Mouse (Mus musculus): Measurements from ENCODE around the gene Scn8a.

The Scn8a gene

DNA sequence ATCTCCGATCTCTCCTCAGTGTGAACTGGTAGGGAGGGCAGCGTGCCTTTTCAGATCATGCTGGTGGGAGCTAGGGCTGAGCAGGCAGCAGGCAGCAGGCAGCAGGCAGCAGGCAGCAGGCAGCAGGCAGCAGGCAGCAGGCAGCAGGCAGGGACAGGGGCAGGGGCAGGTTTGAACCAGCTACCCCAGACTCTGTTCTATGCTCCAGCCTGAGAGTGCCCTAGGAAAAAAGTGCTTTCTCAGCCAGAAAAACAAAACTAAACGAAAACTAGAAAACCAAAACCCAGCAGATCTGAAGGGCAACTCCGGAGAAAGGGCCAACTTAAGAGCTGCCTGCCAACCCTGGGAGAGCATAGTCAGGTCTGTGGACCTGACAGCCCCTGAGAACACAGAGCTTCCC is 199.0 kb downstream of the Scn8a start:
- DNase-seq (ENCODE audit: low read depth in 1 of 2, low spot score in 2 of 2), result no peak

DNA sequence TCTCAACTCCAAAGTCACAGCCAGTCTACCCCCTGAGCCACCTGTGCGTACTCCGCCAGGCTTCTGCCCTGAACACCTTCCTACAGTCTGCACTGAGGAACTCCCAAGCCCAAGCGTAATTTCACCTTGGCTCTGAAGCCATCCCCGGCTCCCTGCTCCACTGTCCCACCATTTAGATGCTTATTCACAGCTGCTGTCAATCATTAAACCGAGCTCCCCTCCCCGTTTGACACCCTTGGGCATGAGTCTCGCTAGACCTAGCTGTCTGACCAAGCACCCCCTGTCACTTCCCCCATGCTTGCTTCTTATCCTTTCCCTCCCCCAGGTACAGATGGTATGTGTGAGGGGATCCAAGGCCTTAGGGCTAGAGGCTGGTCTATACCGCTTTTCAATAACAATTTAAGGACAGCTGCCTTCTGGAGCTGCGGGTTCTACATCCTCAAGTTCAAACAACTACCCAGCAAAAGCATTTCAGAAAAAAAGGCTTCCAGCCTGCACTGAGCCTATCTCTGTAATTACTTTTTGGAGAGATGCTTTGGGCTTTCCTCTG is 200.1 kb downstream of the Scn8a start:
- no peak for DNase-seq (ENCODE audit: low read depth in 1 of 2, low spot score in 2 of 2)

DNA sequence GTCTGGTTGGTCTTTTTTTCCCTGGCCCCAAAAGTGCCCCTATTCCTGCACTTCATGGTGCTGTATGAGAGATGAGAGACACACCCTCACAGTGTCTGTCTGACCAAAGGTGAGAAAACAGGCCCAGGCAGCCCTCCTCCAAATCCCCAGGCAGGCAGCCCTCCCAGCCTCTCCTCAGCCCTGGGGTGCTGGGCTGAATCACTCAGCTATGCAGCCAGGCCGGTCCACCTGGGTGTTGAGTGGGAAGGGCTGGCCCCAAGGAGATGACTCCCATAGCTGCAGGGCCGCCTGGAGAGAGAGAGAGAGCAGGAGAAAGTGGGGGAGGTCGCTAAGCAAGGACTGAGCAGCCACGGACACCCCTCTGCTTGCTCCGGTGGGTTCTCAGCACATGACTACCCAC is 201.1 kb downstream of the Scn8a start:
- no peak for DNase-seq (ENCODE audit: low read depth in 1 of 2, low spot score in 2 of 2)

DNA sequence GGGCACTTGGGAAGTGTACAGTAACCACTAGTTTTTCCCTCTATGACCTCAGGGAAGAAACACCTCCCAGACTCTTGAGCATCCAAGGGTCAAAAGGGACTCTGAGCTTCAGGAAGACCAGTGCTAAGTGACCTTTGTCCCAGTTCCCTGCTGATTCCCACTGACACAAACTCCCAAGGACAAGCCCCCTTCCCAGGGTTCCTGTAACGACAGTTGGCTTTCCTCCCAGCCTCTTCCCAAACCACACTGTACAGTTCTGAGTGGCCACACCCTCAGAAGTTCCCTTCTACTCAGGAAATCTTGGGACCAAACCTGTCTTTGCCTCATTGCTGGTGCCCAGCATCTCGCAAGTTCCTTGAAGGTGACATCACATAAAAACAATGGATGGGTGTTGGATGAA is 203.1 kb downstream of the Scn8a start:
- DNase-seq (ENCODE audit: low read depth in 1 of 2, low spot score in 2 of 2), result no peak

DNA sequence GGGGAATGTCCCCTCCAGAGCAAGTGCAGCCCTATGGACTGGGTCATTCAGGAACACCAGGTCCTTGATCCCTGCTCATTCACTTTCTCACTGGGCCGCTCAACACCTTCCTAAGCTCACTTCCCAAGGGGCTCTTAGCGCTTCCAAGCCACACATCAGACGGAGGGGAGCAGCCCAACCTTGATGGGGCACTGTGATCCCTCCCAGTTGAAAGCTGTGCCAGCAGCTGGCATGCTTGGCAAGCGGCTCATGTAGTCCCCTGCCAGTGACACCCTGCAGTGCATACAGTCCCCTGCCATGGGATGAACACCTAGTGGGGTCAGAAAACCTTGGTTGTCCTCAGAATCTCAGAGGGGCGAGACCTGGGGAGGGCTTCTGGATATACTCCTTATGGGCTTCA is 204.4 kb downstream of the Scn8a start:
- DNase-seq (ENCODE audit: low read depth in 1 of 2, low spot score in 2 of 2), result no peak

DNA sequence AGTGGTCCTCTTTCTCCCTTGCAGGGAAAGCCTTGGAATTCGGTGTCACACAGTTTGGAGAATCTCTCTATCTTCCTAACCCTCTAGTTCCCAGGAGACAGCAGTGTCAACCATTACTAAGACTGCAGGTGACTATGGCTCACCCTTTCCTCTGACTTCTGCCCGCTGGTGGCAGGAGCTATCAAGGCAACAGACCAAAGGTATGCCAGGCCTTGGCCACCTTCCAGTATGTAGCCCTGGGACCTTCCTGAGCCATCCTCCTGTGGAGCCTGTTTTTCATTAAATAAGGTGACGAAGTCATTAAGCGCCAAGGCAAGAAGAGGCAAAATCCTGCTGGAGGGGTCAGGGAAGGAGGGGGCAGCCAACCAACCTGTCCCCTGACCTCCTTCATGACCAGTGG is 205.5 kb downstream of the Scn8a start:
- DNase-seq (ENCODE audit: low read depth in 1 of 2, low spot score in 2 of 2), result no peak

DNA sequence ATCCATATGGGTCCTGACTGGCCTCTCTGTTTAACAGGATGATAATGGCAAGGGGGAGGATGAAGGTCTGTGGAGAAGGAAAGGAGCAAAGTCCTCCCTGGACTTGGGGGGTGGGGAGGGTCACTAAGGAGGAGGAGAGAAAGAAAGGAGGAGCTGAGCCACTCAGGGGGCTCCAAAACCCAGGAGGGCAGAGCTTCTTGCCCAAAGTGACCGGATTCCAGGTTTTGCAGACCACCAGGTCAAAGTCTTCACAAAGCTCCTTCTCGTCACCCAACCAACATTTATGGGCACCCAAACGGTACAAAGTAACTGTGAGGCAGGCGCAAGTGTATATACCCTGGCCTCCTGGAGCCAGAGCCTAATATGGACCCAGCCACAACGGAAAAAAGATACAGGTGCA is 206.0 kb downstream of the Scn8a start:
- no peak for DNase-seq (ENCODE audit: low read depth in 1 of 2, low spot score in 2 of 2)

DNA sequence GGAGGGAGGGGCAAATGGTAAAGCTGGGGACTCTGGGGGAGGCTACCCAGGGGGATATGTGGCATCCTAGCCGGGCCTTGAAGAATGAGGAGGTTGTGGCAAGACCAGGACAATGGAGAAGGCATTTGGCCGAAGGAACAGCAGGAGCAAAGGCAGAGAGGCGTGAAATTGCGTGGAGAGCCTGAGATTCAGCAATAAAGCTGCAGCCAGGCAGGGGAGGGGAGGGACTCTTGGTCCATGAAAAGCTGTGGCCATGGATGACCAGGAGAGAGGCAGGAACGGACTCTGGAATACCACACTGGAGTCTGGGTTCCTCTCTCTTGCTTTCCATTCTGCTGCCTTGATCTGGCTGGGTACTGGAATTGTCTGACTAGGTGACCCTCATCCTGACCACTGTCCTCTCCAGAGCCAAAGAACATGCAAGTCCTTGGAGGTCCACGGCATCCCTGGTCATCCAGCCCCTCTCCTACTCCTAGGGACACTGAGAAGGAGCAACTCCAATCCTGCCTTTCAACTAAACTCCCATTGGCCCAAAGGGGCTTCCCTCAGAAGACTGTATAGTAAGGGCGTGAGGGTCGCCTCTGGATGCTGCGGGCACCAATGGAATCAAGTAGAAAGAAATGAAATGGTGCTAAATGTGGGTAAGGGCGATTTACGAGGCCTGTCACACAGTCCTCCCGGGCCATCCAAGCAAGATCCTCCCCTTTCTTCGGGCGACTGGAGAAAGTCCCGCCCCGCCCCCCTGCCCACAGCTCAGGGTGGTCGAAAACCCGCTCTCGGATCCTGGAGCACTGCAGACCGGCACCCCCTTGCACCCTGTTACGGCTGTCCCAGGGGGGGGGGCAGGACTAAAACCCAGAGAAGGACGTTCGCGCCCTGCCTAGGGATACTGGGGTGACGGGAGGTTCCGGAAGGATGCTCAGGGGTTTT is 206.7 kb downstream of the Scn8a start:
- DNase-seq (ENCODE audit: low read depth in 1 of 2, low spot score in 2 of 2), result no peak

DNA sequence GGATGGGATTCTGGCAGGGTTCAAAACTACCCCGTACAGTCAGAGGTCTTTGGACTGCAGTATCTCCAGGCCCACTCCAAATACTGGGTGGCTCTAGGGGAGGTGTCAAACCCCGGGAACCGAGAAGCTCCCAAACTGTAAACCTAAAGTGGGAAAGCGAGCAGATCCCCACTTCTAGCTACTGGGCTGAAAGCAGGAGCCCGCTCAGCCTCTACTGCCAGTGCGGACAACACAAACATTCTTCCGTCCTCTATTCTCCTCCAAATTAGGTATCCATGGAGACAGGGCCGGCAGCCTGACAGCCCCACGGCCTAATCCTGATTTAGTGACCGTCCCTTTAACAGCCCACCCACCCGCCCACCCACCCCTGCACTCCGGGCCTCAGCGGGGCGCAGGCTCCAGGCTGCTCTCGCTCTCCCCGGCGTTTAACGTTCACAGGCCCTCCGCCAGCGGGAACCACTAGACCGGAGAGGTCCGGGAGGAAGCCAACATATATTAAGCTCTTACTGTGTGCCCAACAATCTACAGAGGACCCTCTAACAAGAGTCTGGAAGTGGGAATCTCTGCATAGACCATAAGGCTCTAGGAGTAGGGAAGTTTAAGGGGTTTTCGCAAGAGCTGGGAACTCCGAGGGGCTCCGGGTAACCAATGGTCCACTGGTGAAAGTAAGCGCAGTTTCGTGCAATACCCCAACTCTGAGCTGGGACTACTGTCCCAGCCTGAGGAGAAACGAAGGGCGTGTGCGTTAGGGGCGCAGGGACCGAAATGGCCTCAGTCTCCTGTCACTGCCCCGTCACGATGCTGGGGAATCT is 207.5 kb downstream of the Scn8a start:
- DNase-seq (ENCODE audit: low read depth in 1 of 2, low spot score in 2 of 2), result no peak

DNA sequence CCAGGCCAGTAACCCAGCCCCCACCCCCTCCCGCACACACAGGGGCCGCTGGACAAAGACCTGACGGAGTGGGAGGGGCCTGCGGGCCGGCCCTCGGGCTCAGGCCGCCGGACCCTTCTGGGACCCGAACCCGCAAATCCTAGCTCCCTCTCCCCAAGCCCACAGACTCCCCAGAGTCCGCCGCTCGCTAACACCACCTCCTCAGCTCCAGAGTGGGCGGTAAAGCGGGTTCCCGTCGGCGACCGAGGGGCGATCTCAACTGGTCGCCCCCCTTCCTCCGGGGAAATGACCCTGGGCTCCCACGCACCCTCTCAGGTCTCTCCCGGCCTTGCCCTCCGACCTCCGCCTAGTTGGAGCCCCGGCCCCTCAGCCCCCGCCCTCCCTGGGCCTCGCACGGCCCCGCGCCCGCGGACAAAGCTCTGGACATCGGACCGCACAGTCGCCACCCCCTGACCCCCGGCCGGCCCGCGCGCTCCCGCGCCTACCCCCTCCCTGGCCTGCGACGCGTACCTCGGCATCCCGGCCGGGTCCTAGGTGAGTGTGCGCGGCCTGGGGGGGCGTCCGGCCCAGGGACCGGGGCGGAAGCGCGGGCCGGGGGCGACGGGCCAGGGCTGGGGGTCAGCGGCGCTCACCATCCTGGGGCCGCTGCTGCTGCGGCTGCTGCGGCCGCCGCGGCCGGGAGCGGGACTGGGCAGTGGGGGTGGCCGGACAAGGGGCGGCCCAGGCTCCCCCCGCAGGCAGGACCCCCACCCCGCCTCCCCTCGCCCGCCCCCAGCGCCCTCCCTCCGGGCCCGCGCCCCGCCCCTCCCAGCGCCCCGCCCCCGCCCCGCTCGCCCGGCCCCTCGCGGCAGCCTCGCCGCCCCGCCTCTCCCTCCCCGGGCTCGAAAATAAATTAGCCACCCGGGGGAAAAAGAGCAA is 208.4 kb downstream of the Scn8a start, which contains the start of gene Fignl2:
Gene Fignl2, minus strand, starts transcription at position 755 of the 918 bp plus-strand sequence.
- DNase-seq (ENCODE audit: low read depth in 1 of 2, low spot score in 2 of 2), result no peak

DNA sequence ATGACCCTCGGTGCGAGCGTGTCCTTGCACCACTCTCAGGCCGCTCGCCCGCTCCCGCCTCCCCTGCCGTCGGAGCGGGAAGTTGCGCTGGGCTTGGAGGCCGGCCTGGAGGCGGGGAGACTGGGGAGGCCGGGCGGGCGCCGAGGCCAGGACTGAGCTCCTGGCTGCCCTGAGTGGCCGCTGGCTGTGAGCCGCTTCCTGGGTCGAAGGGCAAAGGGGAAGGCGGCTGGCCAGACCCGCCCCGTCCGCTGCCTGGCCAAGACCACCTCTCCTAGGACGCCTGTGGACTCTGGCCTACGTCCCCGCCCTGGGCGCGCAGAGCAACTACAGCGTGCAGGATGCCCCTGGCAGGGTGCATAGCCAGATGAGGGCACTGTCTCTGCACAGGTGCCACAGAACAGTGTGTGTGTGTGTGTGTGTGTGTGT is 209.1 kb downstream of the Scn8a start:
- DNase-seq (ENCODE audit: low read depth in 1 of 2, low spot score in 2 of 2), result peak; percentile 17 to 26

DNA sequence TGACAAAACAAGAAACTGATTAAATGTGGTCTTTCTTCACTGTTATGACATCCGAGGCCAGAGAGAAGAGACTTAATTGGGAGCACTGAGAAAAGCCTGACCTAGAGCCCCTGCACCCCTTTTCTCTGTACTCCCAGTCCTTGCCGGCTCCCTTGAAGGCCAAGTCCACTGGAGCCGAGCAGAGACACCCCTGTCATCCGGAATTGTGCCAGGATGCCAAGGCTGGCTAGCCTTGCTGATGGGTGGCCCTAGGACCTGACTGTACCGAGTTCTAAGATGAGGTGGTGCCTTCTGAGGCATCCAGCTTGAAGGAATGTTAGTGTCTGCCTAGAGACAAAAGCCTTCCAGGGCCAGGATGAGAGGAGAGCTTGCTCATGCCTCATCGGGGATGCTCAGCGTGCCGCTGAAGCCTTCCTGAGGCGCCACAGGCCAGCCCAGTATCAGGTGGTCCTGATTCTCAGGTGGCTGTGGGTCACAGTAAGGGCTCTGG is 210.4 kb downstream of the Scn8a start:
- DNase-seq (ENCODE audit: low read depth in 1 of 2, low spot score in 2 of 2), result no peak

DNA sequence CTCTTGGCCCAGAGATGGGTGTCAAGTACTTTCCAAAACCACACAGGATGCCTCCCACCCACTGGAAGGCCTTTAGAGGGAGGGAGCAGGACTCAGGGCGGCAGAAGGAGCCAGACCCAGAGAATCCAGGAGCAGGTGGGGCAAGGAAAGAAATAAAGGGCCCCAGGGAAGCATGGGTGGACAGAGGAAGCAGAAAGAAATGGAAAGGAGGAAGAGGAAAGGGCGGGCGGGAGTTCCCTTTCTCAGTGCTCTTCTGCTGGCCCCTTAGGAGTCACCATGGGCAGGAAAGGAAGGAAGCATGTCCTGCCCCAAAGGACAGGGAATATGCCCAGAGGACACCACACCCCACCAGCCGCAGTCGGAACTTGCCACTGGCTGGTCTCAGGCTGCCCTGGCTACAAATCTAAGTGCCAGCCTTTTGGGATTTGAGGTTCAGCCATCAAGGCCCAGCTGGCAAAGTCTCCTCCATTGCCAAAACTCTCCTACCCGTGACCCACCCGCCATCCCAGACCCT is 211.4 kb downstream of the Scn8a start:
- no peak for DNase-seq (ENCODE audit: low read depth in 1 of 2, low spot score in 2 of 2)

DNA sequence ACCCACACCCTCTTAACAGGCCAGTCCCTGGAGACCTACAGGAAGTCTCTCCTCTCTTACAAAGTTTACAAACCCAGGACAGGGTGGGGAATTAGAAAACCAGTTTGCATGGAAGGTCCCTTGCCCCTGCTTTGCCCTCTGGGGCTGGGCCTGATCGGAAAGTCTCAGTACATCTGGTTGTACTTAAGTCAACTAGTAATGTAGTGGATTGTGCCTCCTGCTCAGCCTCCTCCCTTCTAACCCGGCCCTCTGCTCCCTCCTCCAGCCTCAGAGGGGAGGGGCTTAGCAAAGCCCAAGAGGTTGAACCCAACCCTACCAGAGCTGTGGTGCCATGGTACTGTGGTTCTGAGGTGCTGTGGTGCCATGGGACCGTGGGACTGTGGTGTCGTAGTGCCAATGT is 212.6 kb downstream of the Scn8a start:
- no peak for DNase-seq (ENCODE audit: low read depth in 1 of 2, low spot score in 2 of 2)

DNA sequence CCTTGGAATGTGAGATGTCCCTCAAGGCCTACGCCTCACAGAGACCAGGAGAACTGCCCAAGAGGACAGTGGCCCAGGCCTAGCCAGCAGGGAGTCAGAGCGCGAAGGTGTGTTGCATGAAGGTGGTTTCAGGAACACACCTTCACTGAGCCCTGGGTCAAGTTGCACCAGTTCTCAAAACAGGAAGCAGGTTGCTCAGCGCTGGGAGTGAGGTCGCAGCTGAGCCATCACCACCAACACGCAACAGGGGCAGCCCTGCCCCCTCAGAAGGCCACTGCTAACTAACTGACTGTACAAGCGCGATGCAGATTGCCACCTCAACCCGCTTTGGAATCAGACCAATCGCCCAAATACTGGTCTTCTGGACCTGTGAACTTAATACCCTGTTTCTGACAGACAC is 214.8 kb downstream of the Scn8a start:
- DNase-seq (ENCODE audit: low read depth in 1 of 2, low spot score in 2 of 2), result no peak

DNA sequence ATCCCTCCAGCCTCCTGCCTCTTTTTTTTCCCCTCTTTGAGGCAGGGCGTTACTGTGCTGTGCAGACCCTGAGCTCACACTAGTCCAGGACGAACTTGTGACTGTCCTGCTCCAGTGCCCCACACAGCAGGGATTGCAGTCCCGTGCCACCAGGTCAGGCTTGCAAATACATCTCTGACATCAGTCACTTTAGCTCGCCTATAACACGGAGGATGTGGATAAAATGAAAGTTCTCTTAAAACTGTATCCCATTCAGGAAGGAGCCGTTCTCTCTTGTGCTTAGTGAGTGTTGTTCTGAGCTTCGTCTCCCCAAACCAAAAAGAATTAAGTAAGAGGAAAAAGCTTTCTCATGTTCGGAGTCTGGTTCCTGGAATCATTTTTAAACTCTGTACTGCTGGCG is 216.8 kb downstream of the Scn8a start:
- no peak for DNase-seq (ENCODE audit: low read depth in 1 of 2, low spot score in 2 of 2)

DNA sequence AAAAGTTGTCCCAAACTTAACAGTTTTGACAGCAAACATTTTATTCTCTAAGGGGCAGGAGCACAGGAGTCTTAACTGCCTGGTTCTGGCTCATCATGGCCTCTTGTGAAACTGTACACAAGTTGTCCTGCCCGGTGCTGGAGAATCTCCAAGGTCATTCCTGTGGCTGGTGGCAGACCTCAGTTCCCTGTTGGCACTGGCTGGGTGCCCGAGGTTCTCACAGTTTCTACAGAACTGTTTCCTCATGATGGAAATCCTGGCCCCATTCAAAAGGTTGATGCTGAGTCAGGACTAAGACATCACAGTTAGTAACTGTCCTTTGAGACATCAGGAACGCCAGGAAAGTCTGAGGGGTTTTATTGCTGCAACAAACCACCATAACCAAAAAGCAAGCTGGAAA is 217.3 kb downstream of the Scn8a start:
- DNase-seq (ENCODE audit: low read depth in 1 of 2, low spot score in 2 of 2), result no peak

DNA sequence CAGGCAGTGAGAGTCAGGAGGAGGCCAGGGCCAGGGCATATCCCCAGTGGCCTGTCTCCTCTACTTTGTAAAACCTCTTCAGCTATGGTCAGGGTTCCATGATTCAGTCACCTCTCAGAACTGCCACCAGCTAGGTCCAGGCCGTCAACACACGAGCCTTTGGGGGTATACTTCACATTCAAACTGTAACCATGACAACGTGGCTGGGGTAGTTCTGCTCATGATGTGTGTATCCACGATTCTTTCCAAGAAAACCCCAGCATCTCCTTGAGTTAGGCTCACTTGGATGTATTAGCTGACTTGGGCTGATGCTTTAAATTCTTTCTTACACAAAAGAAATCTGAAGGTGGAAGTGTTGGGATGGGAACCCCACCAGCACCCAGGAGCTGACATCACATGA is 218.6 kb downstream of the Scn8a start:
- DNase-seq (ENCODE audit: low read depth in 1 of 2, low spot score in 2 of 2), result no peak

DNA sequence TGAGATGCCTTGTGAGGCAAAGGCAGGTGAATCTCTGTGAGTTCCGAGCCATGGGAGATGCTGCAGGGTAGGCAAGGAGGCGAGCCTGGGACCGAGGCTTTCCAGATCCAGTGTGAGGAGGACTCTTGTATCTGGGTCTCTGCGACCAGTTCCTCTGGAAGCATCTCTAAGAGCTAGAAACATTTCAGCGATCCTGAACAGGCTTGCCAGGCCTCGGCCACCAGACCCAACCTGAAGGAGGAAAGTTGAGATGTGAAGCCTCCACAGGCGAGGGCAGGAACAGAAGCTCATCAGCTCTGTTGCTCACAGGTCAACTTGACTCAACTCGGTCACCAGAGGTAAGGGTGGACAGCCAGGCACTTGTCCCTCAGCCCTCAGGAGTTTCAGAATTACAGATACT is 221.9 kb downstream of the Scn8a start:
- DNase-seq (ENCODE audit: low read depth in 1 of 2, low spot score in 2 of 2), result no peak

DNA sequence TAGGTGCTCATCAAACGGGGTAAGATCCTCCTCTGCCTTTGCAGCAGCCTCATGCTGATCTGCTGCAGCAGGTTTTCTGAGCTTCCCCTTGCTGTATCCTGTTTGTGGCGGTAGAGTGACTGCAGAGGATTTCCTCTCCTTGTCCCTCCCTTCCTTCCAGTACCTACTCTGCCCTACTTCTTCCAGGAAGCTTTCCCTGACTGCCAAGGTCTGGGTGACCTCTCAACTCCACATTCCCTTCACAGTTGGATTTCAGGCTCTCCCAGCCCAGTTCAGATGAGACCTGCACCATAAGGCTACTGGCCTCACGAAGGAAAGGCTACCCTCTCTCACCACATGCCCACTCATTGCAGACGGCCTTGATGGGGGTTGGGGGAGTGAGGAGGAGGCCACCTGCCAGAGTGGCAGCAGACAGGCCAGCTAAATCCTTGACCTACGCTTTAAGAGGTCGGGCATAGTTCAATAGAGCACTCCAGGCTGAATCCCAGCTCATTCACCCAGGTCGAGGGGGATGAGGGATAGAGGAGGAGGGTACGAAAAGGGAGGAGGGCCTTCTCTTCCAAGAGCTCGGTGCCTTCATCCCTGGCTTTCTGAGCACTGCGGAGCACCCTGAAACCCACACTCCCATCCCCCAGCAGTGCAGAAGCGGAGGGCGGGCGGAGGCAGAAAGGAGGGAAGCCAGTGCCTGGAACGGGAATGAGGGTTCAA is 222.6 kb downstream of the Scn8a start:
- DNase-seq (ENCODE audit: low read depth in 1 of 2, low spot score in 2 of 2), result no peak
